Mouse (Mus musculus) megakaryocyte, embryonic 14.5 days (primary cell): ENCODE data around the gene Smtnl1.

Experiments
- FLI1 ChIP-seq: IDR thresholded peaks from 2 replicates; pipeline ENCODE4 v1.6.1; 2012; ENCODE audit warnings: low read length, inconsistent platforms, mixed read lengths
- GATA1 ChIP-seq: IDR thresholded peaks from 3 replicates; pipeline ENCODE4 v1.6.1; 2012; ENCODE audit warnings: mixed read lengths, low read length, inconsistent platforms, borderline replicate concordance

DNA sequence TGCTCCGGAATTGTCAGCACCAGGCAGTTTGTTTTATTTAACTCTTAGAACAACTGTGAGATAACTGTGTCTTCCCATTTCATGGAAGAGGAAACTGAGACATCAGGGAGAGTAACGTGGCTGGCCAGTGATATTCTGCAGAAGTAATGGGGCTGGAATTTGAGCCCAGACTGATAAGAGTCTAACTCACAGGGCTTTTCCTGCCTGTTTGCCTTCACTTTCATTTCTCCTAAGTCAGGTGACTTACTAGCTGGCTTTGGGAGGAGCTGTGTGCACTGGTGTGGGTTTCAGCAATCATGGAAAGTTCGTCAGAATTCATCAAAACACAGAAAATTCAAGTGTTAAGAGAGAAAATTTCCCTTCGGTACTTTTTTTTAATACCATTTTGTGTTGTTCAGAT, 22.1 kb downstream of the Smtnl1 start:
- TF ChIP-seq GATA1 (no peak), FLI1 (no peak)
